Mouse (Mus musculus) heart, adult 2 months (tissue): ENCODE results near the gene Cyp4f16.

Source experiments
- CTCF ChIP-seq: fragments of 200-600 bp; IDR thresholded peaks from 2 replicates; pipeline ENCODE4 v1.8.1; 2022; ENCODE audit warnings: antibody characterized with exemption, mild to moderate bottlenecking, moderate library complexity
- POLR2A ChIP-seq: fragments of 200-500 bp; IDR thresholded peaks from 2 replicates; pipeline ENCODE4 v1.6.1; 2011; ENCODE audit warnings: mild to moderate bottlenecking, low read depth, low read length, control low read depth; ENCODE audit not compliant: insufficient read depth

GRCm38 (mm10) chr17:32521981-32522380 is 14.4 kb upstream of the Cyp4f16 start:
- TF ChIP-seq POLR2A (no peak), CTCF (no peak)
